Mouse (Mus musculus): Measurements from ENCODE around the gene Olfr632. TPM values are rescaled to one million over a fixed set of nuclear protein-coding genes. Genes with fewer than 3 reads are reported as not detected.
"Not testable (repeated sequence)": the region's sequence is repeated elsewhere in the genome, so short reads cannot be mapped to it uniquely, and the experiment has no call there.

Gene Olfr632
- polyA plus RNA-seq (2016; fragmentation: Nextera tagmentation; extraction: Ambion mirVana): not detected in 2 replicates

DNA sequence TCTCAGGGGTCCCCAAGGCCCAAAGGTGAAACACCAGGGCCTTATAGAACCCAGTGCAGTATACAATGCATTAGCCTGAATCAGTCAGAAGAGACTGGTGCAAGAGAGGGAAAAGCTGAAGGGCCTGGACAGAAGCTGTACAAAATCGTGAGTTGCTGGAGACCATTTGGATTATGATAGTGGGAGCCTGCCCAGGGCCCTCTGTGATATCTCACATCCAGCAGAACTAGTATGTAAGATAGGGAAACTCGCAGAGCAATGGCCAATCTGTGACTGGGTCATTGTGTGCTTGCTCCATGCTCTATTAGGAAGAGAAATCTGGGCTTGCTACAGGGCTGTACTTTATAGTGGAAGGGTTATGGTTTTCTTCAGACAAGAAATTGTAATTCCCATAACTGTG lies at the start of gene Olfr632:
Olfr632 (plus strand) TSS at position 84 of the 400 bp plus-strand sequence.
- H3K4me3 ChIP-seq (replicated peaks): no peak within 1 kb of the TSS
- no peaks in the 10 kb centered on the region for H3K4me1 ChIP-seq (replicated peaks)
- no peak for ATAC-seq (ENCODE audit: insufficient number of reproducible peaks, insufficient read depth, low FRiP score, low TSS enrichment, low read depth)
- no peaks in the 10 kb centered on the region for H3K27me3 ChIP-seq
- no peaks in the 10 kb centered on the region for H3K9me3 ChIP-seq
- no peak within 1 kb of the TSS for H3K27ac ChIP-seq
- H3K36me3 ChIP-seq: no peaks in the 10 kb centered on the region
- H3K9ac ChIP-seq (replicated peaks): no peak within 1 kb of the TSS
- 73% methylated on average over 2 of the region's 2 CpGs for WGBS
- H3K4me2 ChIP-seq: no peak within 1 kb of the TSS

DNA sequence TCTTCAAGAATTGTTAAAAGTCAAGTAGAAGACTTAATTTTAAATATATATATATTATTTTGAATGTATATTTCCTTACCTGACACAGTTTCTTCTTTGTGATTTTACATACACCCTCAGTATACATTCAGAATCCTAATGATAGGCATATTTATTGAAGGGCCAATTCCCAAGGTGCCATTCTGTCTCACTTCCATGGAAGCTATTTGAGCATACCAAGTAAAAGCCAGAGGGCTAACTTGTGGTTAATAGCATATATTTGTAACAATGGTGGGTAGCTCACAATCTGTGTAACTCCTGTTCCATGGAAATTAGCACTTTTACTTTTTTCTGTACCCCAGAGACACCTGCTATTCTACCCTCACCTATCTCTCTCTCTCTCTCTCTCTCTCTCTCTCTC lies 48.0 kb upstream of the Olfr632 start, which contains the start of gene Olfr66:
Olfr66 (minus strand) TSS at position 101 of the 400 bp plus-strand sequence.
- Histone ChIP-seq H3K9ac (replicated peaks) (no peak within 1 kb of the TSS), H3K36me3 (no peaks in the 10 kb centered on the region), H3K4me2 (no peak within 1 kb of the TSS), H3K9me3 (no peaks in the 10 kb centered on the region), H3K27me3 (no peaks in the 10 kb centered on the region), H3K4me1 (replicated peaks) (no peaks in the 10 kb centered on the region), H3K27ac (no peak within 1 kb of the TSS), H3K4me3 (replicated peaks) (no peak within 1 kb of the TSS)
- ATAC-seq (ENCODE audit: insufficient number of reproducible peaks, insufficient read depth, low FRiP score, low TSS enrichment, low read depth): no peak

DNA sequence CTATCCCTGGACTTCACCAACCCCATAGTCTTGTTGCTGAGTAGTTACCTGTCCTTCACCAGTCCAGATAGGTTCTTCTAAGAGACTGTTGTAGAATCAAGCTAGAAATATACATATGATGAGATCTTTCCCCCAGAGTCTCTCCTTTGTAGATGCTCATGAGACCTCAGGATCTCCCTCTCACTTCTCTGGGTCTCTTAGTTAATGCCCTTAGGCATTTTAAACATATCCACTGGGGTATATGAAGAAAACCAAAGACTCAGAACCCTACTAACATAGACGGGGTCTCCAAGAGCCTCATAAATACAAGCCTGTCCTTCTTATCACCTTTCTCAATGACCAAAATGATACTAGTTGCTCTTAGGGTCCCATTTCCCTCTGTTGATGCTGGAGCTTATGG lies 39.8 kb upstream of the Olfr632 start, which contains the start of gene Olfr64:
Olfr64 (minus strand) TSS at position 101 of the 400 bp plus-strand sequence.
- Histone ChIP-seq H3K4me2 (no peak within 1 kb of the TSS), H3K27me3 (no peaks in the 10 kb centered on the region), H3K4me3 (replicated peaks) (no peak within 1 kb of the TSS), H3K9ac (replicated peaks) (no peak within 1 kb of the TSS), H3K36me3 (no peaks in the 10 kb centered on the region), H3K27ac (no peak within 1 kb of the TSS), H3K4me1 (replicated peaks) (no peaks in the 10 kb centered on the region), H3K9me3 (no peaks in the 10 kb centered on the region)
- ATAC-seq (ENCODE audit: insufficient number of reproducible peaks, insufficient read depth, low FRiP score, low TSS enrichment, low read depth): no peak
- 72% methylated on average over 1 of the region's 1 CpGs for WGBS

DNA sequence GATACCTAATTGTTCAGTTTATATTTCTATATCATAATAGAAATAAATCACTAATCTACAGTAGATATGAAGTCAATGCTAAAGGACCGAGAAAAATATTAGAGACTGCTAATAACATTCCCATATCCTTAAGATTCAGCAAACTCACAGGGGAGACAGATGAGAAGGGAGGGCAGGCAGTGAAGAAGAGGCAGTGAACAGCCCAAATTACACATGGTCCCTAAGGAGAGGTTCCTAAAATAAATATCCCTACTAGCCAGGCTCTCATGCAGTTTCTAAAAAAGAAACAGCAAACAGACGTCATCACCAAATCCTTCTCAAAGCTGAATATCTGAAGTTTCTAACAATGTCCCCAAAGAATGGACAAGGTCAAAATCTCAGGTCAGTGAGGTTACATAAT lies 31.0 kb upstream of the Olfr632 start, which contains the start of gene Olfr65:
Olfr65 (plus strand) TSS at position 301 of the 400 bp plus-strand sequence.
- H3K4me2 ChIP-seq: no peak within 1 kb of the TSS
- H3K4me3 ChIP-seq (replicated peaks): no peak within 1 kb of the TSS
- no peak for ATAC-seq (ENCODE audit: insufficient number of reproducible peaks, insufficient read depth, low FRiP score, low TSS enrichment, low read depth)
- WGBS: 75% methylated on average over 2 of the region's 2 CpGs
- H3K27me3 ChIP-seq: no peaks in the 10 kb centered on the region
- no peaks in the 10 kb centered on the region for H3K4me1 ChIP-seq (replicated peaks)
- no peaks in the 10 kb centered on the region for H3K9me3 ChIP-seq
- no peak within 1 kb of the TSS for H3K9ac ChIP-seq (replicated peaks)
- no peaks in the 10 kb centered on the region for H3K36me3 ChIP-seq
- H3K27ac ChIP-seq: no peak within 1 kb of the TSS

DNA sequence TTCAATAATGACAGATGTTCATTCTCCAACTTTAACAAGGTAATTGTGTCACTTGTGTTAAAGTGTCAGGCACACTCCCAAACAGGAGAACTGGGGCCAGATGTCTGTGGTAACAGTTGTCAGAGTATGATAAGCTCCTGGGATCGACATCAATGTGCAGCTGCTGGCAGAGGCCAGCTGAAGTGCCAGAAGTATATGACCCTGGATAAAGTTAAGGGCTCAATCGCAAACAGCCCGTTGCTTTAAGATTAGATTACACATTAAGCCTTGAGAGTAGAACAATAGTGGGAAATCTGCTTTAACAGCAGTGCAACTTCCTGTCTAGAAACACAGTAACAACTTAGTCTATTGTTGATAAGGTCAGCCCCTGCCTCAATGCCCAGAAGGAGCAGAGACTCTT lies 24.1 kb upstream of the Olfr632 start:
- Histone ChIP-seq H3K4me1 (replicated peaks) (no peaks in the 10 kb centered on the region), H3K36me3 (no peaks in the 10 kb centered on the region), H3K4me2 (no peak overlapping the region), H3K27me3 (no peaks in the 10 kb centered on the region), H3K9me3 (no peaks in the 10 kb centered on the region), H3K4me3 (replicated peaks) (no peak overlapping the region), H3K27ac (no peak overlapping the region), H3K9ac (replicated peaks) (no peak overlapping the region)
- 30% methylated on average over 3 of the region's 3 CpGs for WGBS
- ATAC-seq (ENCODE audit: insufficient number of reproducible peaks, insufficient read depth, low FRiP score, low TSS enrichment, low read depth): no peak

DNA sequence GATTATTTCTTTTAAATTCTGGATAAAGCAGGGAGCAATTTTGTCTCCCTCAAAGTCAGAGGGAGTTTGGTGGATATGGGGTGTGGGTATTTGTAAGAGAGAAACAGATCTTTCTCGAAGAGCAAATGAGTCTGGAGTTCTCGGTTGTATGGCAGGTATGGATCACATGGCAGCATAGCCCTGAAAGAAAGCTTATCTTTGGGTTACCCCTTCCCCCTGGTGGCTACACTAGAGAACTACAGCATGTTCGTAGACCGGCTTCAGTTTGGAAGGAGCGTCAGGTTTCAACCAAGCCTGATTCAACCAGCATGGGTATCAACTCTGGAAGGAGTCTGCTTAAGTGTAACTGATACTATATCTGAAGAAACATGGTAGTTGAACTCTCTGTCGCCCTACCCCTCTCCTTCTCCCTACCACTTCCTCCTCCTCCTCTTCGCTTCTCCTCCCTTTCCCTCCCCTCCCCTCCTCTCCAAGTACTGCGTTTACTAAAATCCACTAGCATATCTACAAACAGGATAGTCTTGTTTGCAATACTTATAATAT lies 21.1 kb upstream of the Olfr632 start:
- Histone ChIP-seq H3K4me1 (replicated peaks) (no peaks in the 10 kb centered on the region), H3K4me2 (no peak overlapping the region), H3K9ac (replicated peaks) (no peak overlapping the region), H3K9me3 (no peaks in the 10 kb centered on the region), H3K4me3 (replicated peaks) (no peak overlapping the region), H3K27ac (no peak overlapping the region), H3K27me3 (no peaks in the 10 kb centered on the region), H3K36me3 (no peaks in the 10 kb centered on the region)
- 44% methylated on average over 8 of the region's 8 CpGs for WGBS
- no peak for ATAC-seq (ENCODE audit: insufficient number of reproducible peaks, insufficient read depth, low FRiP score, low TSS enrichment, low read depth)

DNA sequence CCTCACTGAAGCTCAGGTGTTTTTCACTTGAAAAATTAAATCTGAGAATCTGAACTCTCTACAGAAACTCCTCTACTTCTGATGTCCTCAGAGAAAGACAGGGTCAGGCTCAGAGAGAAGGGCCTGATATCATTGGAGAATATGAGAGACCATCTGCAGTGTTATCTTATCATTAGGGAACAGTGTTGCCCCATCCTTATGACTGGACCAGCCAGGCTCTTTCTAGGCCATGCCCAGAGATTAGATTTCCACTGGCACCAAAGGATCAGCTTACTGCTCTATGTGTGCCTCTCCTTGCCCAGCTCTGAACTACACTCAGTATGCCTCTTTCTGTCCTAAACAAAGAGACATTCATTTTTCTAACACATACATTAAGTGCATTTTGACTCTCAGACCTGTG lies 18.8 kb upstream of the Olfr632 start:
- Histone ChIP-seq H3K9me3 (no peaks in the 10 kb centered on the region), H3K9ac (replicated peaks) (no peak overlapping the region), H3K36me3 (no peaks in the 10 kb centered on the region), H3K27ac (no peak overlapping the region), H3K27me3 (no peaks in the 10 kb centered on the region), H3K4me3 (replicated peaks) (no peak overlapping the region), H3K4me1 (replicated peaks) (no peaks in the 10 kb centered on the region), H3K4me2 (no peak overlapping the region)
- no peak for ATAC-seq (ENCODE audit: insufficient number of reproducible peaks, insufficient read depth, low FRiP score, low TSS enrichment, low read depth)

DNA sequence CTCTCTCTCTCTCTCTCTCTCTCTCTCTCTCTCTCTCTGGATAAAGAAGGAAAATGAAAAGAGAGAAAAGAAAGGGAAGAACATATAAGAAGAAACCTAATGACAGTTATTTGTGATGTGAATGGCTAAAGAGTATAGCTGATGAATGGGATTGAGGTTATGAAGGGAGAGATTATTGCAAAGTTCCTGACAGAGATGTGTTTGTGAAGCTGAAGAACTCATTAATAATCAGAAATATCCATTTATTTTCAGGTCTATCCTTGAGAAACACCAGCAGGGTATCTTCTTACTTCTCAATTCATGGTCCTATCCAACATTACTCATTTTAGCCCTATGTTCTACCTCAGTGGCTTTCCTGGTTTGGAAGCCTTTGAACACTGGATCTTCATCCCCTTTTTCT lies 5.6 kb upstream of the Olfr632 start, which contains the start of gene Olfr631:
Olfr631 (plus strand) TSS at position 301 of the 400 bp plus-strand sequence.
- Histone ChIP-seq H3K27me3 (no peaks in the 10 kb centered on the region), H3K36me3 (no peaks in the 10 kb centered on the region), H3K4me3 (replicated peaks) (no peak within 1 kb of the TSS), H3K27ac (no peak within 1 kb of the TSS), H3K4me2 (no peak within 1 kb of the TSS), H3K9me3 (no peaks in the 10 kb centered on the region), H3K9ac (replicated peaks) (no peak within 1 kb of the TSS), H3K4me1 (replicated peaks) (no peaks in the 10 kb centered on the region)
- no peak for ATAC-seq (ENCODE audit: insufficient number of reproducible peaks, insufficient read depth, low FRiP score, low TSS enrichment, low read depth)

DNA sequence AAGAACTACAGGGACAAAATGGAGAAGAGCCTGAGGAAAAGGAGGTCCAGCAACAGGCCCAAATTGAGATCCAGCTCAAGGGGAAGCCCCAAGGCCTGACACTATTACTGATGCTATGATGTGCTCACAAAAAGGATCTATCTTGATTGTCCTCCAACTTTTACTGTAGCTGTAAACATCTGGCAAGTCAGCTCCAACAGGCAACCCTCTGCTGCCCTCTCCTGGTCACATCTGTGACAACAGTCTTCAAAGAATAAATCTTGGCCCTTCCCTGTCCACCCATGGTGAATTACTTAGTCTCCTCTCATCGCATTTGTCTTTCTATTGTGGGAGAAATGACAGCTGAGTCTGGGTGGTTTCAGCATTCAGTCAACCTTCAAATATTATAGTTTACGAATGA lies 8.6 kb downstream of the Olfr632 start:
- no peak overlapping the region for H3K4me3 ChIP-seq (replicated peaks)
- H3K9ac ChIP-seq (replicated peaks): no peak overlapping the region
- 34% methylated on average over 2 of the region's 2 CpGs for WGBS
- ATAC-seq (ENCODE audit: insufficient number of reproducible peaks, insufficient read depth, low FRiP score, low TSS enrichment, low read depth): no peak
- no peaks in the 10 kb centered on the region for H3K27me3 ChIP-seq
- H3K36me3 ChIP-seq: no peaks in the 10 kb centered on the region
- no peak overlapping the region for H3K4me2 ChIP-seq
- no peaks in the 10 kb centered on the region for H3K4me1 ChIP-seq (replicated peaks)
- H3K27ac ChIP-seq: no peak overlapping the region
- no peaks in the 10 kb centered on the region for H3K9me3 ChIP-seq

DNA sequence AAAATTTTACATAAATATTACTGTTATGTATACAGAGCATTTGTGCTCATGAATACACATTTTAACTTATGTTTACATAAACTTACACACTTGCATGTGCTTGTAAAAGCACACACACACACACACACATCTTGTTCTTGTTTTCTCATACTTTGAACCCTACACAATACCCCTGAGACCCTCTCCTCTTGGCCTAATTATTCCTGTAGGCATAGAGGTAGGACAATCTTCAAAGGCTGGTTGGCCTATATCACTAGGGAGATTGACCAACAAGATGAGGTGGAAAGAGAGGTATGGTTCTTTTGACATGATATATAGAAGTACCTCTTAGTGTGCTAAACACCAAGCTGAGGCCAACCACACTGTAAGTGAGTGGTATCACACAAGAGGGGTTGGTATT lies 10.0 kb downstream of the Olfr632 start, which contains the start of gene Olfr633:
Olfr633 (plus strand) TSS at position 301 of the 400 bp plus-strand sequence.
- no peaks in the 10 kb centered on the region for H3K36me3 ChIP-seq
- H3K4me2 ChIP-seq: no peak within 1 kb of the TSS
- H3K27ac ChIP-seq: no peak within 1 kb of the TSS
- H3K4me1 ChIP-seq (replicated peaks): no peaks in the 10 kb centered on the region
- no peak within 1 kb of the TSS for H3K9ac ChIP-seq (replicated peaks)
- no peaks in the 10 kb centered on the region for H3K9me3 ChIP-seq
- no peak within 1 kb of the TSS for H3K4me3 ChIP-seq (replicated peaks)
- no peaks in the 10 kb centered on the region for H3K27me3 ChIP-seq
- no peak for ATAC-seq (ENCODE audit: insufficient number of reproducible peaks, insufficient read depth, low FRiP score, low TSS enrichment, low read depth)

DNA sequence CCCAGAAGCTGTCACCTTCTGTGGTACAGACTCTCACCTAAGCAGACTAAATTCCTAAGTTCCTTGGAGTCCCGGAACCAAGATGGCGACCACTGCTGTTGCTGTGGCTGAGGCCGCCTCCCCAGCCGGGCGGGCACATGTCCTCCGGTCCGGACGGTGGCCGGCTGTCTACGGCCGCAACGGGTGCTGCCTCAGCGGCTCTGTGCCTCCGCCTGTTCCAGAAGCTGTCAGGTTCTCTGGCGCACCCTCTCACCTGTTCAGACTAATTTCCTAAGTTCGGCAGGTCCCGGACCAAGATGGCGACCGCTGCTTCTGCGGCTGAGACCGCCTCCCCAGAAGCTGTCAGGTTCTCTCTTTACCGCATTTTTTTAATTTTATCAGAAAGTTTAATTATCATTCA lies 32.7 kb downstream of the Olfr632 start:
- H3K27ac ChIP-seq; H3K4me3 ChIP-seq (replicated peaks); ATAC-seq (ENCODE audit: insufficient number of reproducible peaks, insufficient read depth, low FRiP score, low TSS enrichment, low read depth); H3K9me3 ChIP-seq; H3K4me1 ChIP-seq (replicated peaks); H3K27me3 ChIP-seq; H3K9ac ChIP-seq (replicated peaks); H3K4me2 ChIP-seq; H3K36me3 ChIP-seq: not testable (repeated sequence)
- WGBS: 94% methylated on average over 22 of the region's 22 CpGs

DNA sequence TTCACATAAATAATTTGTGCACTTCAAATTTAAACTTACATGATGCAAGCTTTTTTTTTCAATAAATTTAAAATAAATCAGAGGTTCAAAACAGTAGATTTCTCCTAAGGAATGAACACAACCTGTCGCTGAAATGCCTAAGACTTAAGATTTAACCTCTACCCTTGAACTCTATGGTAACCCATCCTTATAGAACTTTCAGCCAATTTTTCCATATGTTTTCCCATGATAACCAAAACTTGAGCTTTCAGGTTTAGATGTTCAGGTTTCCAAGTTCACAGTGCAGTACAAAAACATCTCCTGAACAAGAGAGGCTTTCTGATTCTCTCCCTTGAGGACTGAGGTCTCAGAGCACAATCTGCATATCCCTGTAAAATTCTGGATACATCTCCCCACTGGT lies 36.7 kb downstream of the Olfr632 start, which contains the start of gene Olfr635:
Olfr635 (plus strand) TSS at position 301 of the 400 bp plus-strand sequence.
- Histone ChIP-seq H3K36me3 (no peaks in the 10 kb centered on the region), H3K9ac (replicated peaks) (no peak within 1 kb of the TSS), H3K4me3 (replicated peaks) (no peak within 1 kb of the TSS), H3K27me3 (no peaks in the 10 kb centered on the region), H3K4me2 (no peak within 1 kb of the TSS), H3K4me1 (replicated peaks) (no peaks in the 10 kb centered on the region), H3K9me3 (no peaks in the 10 kb centered on the region), H3K27ac (no peak within 1 kb of the TSS)
- WGBS: 69% methylated on average over 1 of the region's 1 CpGs
- ATAC-seq (ENCODE audit: insufficient number of reproducible peaks, insufficient read depth, low FRiP score, low TSS enrichment, low read depth): no peak
